Mouse (Mus musculus): ENCODE measurements around the gene Hsf5. TPM values are rescaled to one million over a fixed set of nuclear protein-coding genes. Genes with fewer than 3 reads are reported as not detected.

The Hsf5 gene
- total RNA-seq, 2 experiments from 2014 or later = not detected

- intact Hi-C loops (cut with DNase I) = no loop called here
- DNase-seq (ENCODE audit: low spot score) = no peak
Measured at GRCm38 (mm10) chr11:87587211-87587874, 29.6 kb upstream of the Hsf5 start.

- no peak for DNase-seq (ENCODE audit: low spot score)
- intact Hi-C loops (cut with DNase I) = loop anchor here (10.0 kb wide), 1 partner anchor 165 kb away; no protein-coding TSS in a partner anchor
Measured at GRCm38 (mm10) chr11:87589605-87590004, 27.4 kb upstream of the Hsf5 start.

GRCm38 (mm10) chr11:87590841-87591525 lies 26.0 kb upstream of the Hsf5 start:
- intact Hi-C loops (cut with DNase I) = loop anchor here (10.0 kb wide), 1 partner anchor 166 kb away; no protein-coding TSS in a partner anchor
- no peak for DNase-seq (ENCODE audit: low spot score)

- intact Hi-C loops (cut with DNase I) = loop anchor here (10.0 kb wide), 1 partner anchor 167 kb away; no protein-coding TSS in a partner anchor
- DNase-seq (ENCODE audit: low spot score) = peak; percentile 100
Measured at GRCm38 (mm10) chr11:87591526-87592353, 25.2 kb upstream of the Hsf5 start, which contains the start of gene Mtmr4. Gene Mtmr4 (plus strand): TSS chr11:87592162.

GRCm38 (mm10) chr11:87592354-87592695 lies 24.6 kb upstream of the Hsf5 start:
- no peak for DNase-seq (ENCODE audit: low spot score)
- intact Hi-C loops (cut with DNase I) = loop anchor here (10.0 kb wide), 1 partner anchor 168 kb away; no protein-coding TSS in a partner anchor

- intact Hi-C loops (cut with DNase I) = loop anchor here (10.0 kb wide), 1 partner anchor 168 kb away; no protein-coding TSS in a partner anchor
- no peak for DNase-seq (ENCODE audit: low spot score)
Measured at GRCm38 (mm10) chr11:87592713-87593598, 24.0 kb upstream of the Hsf5 start.

- intact Hi-C loops (cut with DNase I) = loop anchor here (10.0 kb wide), 1 partner anchor 171 kb away; no protein-coding TSS in a partner anchor
- peak; percentile 81 for DNase-seq (ENCODE audit: low spot score)
Measured at GRCm38 (mm10) chr11:87595327-87595841, 21.6 kb upstream of the Hsf5 start.

- intact Hi-C loops (cut with DNase I) = loop anchor here (10.0 kb wide), 1 partner anchor 171 kb away; no protein-coding TSS in a partner anchor
- no peak for DNase-seq (ENCODE audit: low spot score)
Measured at GRCm38 (mm10) chr11:87595976-87596375, 21.0 kb upstream of the Hsf5 start.

GRCm38 (mm10) chr11:87596492-87596891 lies 20.5 kb upstream of the Hsf5 start:
- intact Hi-C loops (cut with DNase I) = loop anchor here (10.0 kb wide), 1 partner anchor 172 kb away; no protein-coding TSS in a partner anchor

GRCm38 (mm10) chr11:87597061-87597460 lies 19.9 kb upstream of the Hsf5 start:
- no peak for DNase-seq (ENCODE audit: low spot score)
- intact Hi-C loops (cut with DNase I) = loop anchor here (10.0 kb wide), 1 partner anchor 172 kb away; no protein-coding TSS in a partner anchor

More at GRCm38 (mm10) chr11:87596492-87596891, 20.5 kb upstream of the Hsf5 start:
- no peak for DNase-seq (ENCODE audit: low spot score)

GRCm38 (mm10) chr11:87599395-87600089 lies 17.4 kb upstream of the Hsf5 start:
- intact Hi-C loops (cut with DNase I) = loop anchor here (10.0 kb wide), 1 partner anchor 175 kb away; no protein-coding TSS in a partner anchor
- DNase-seq (ENCODE audit: low spot score) = no peak

GRCm38 (mm10) chr11:87600322-87600853 lies 16.6 kb upstream of the Hsf5 start:
- no peak for DNase-seq (ENCODE audit: low spot score)
- intact Hi-C loops (cut with DNase I) = no loop called here

- no peak for DNase-seq (ENCODE audit: low spot score)
- intact Hi-C loops (cut with DNase I) = no loop called here
Measured at GRCm38 (mm10) chr11:87602234-87602633, 14.7 kb upstream of the Hsf5 start.

GRCm38 (mm10) chr11:87603571-87603970 lies 13.4 kb upstream of the Hsf5 start:
- intact Hi-C loops (cut with DNase I) = no loop called here
- DNase-seq (ENCODE audit: low spot score) = no peak

GRCm38 (mm10) chr11:87609264-87609663 lies 7.7 kb upstream of the Hsf5 start:
- intact Hi-C loops (cut with DNase I) = no loop called here
- DNase-seq (ENCODE audit: low spot score) = no peak

- DNase-seq (ENCODE audit: low spot score) = no peak
- intact Hi-C loops (cut with DNase I) = no loop called here
Measured at GRCm38 (mm10) chr11:87611547-87611946, 5.4 kb upstream of the Hsf5 start.

GRCm38 (mm10) chr11:87613972-87614371 lies 3.0 kb upstream of the Hsf5 start:
- intact Hi-C loops (cut with DNase I) = no loop called here

GRCm38 (mm10) chr11:87615551-87615950 lies 1.4 kb upstream of the Hsf5 start:
- DNase-seq (ENCODE audit: low spot score) = no peak
- intact Hi-C loops (cut with DNase I) = no loop called here

More at GRCm38 (mm10) chr11:87613972-87614371, 3.0 kb upstream of the Hsf5 start:
- DNase-seq (ENCODE audit: low spot score) = no peak

Data from heart, postnatal 25 days (tissue).